Mouse (Mus musculus) liver, embryonic 14.5 days (tissue): ENCODE data around the gene Frem3.
A peak's percentile ranks its signal among the peaks of the same experiment; 100 is the strongest.

Experiments
- CTCF ChIP-seq: IDR thresholded peaks from 2 replicates; pipeline ENCODE4 v1.5.1; 2016; ENCODE audit warnings: antibody characterized with exemption, low read depth, control low read depth
- EP300 ChIP-seq: IDR thresholded peaks from 2 replicates; pipeline ENCODE4 v1.6.1; 2016; ENCODE audit warnings: antibody characterized with exemption, low read depth

GRCm38 (mm10) chr8:80682594-80682993 is 71.7 kb downstream of the Frem3 start:
- TF ChIP-seq CTCF (no peak; the same call in 1 of the 2 replicates), EP300 (peak; percentile 33; the same call in 1 of the 2 replicates)
